Mouse (Mus musculus): ENCODE measurements at regions not wholly inside any gene's neighbourhood (a gene's known extent, or its start where the extent isn't known, plus 50 kb on each side); places are given as distances from the start of the nearest gene placed in this dataset.

- TF ChIP-seq HCFC1 (IDR thresholded peaks at IDR 0.05; ENCODE audit: borderline replicate concordance, insufficient read depth, low read length) = no peak
- TF ChIP-seq MAFK (IDR thresholded peaks at IDR 0.05; ENCODE audit: insufficient read depth, low read depth, low read length) = no peak
- no peak for TF ChIP-seq CHD2 (IDR thresholded peaks at IDR 0.05; ENCODE audit: low read depth, low read length)
- TF ChIP-seq ZNF384 (IDR thresholded peaks at IDR 0.05; ENCODE audit: low read depth, low read length) = no peak
- TF ChIP-seq ZC3H11A (IDR thresholded peaks at IDR 0.05; ENCODE audit: borderline replicate concordance, low read depth, low read length) = no peak
- in situ Hi-C loops (cut with MboI; ENCODE audit: low sequenced_read_pairs in 2 of 2, unreplicated experiment in 2 of 2) = no loop called here
- H3K36me3 ChIP-seq (ENCODE audit: control insufficient read depth, insufficient read depth, low read length, poor library complexity, severe bottlenecking) = no peaks in the 10 kb centered on the region
- no peak for DNase-seq (ENCODE audit: low read depth, low spot score)
- H3K27ac ChIP-seq (ENCODE audit: insufficient read depth, low read depth, low read length, poor library complexity, severe bottlenecking) = no peak overlapping the region
- no peaks in the 10 kb centered on the region for H3K9me3 ChIP-seq (ENCODE audit: control insufficient read depth, insufficient read depth, low read depth, low read length)
- no peak overlapping the region for H3K9ac ChIP-seq (ENCODE audit: insufficient read depth, low read depth, low read length, poor library complexity, severe bottlenecking)
- H3K4me3 ChIP-seq (ENCODE audit: insufficient read depth in 1 of 2, low read depth in 1 of 2, low read length in 2 of 2, poor library complexity in 1 of 2, severe bottlenecking in 1 of 2) = peak overlapping the region in 1 of 2 experiments; percentile 12; a peak in 1 of 4 replicates
- H3K4me1 ChIP-seq (ENCODE audit: control insufficient read depth in 2 of 2, insufficient read depth in 2 of 2, low read length in 2 of 2, poor library complexity in 1 of 2) = peaks cover 6 to 12% of the 10 kb centered on the region in 2 experiments
These were observed 64.2 kb upstream of the Laptm4a start for GRCm38 (mm10) chr12:8857308-8857707.

- Histone ChIP-seq H3K9me3 (ENCODE audit: control insufficient read depth, insufficient read depth, low read depth, low read length) (no peaks in the 10 kb centered on the region), H3K36me3 (ENCODE audit: control insufficient read depth, insufficient read depth, low read length, poor library complexity, severe bottlenecking) (no peaks in the 10 kb centered on the region), H3K4me1 (ENCODE audit: control insufficient read depth in 2 of 2, insufficient read depth in 2 of 2, low read length in 2 of 2, poor library complexity in 1 of 2) (peaks cover 6 to 12% of the 10 kb centered on the region in 2 experiments), H3K27ac (ENCODE audit: insufficient read depth, low read depth, low read length, poor library complexity, severe bottlenecking) (no peak overlapping the region), H3K4me3 (ENCODE audit: insufficient read depth in 1 of 2, low read depth in 1 of 2, low read length in 2 of 2, poor library complexity in 1 of 2, severe bottlenecking in 1 of 2) (no peak overlapping the region), H3K9ac (ENCODE audit: insufficient read depth, low read depth, low read length, poor library complexity, severe bottlenecking) (no peak overlapping the region)
- no peak for DNase-seq (ENCODE audit: low read depth, low spot score)
- in situ Hi-C loops (cut with MboI; ENCODE audit: low sequenced_read_pairs in 2 of 2, unreplicated experiment in 2 of 2) = no loop called here
- TF ChIP-seq ZC3H11A (IDR thresholded peaks at IDR 0.05; ENCODE audit: borderline replicate concordance, low read depth, low read length) (no peak), MAFK (IDR thresholded peaks at IDR 0.05; ENCODE audit: insufficient read depth, low read depth, low read length) (no peak), HCFC1 (IDR thresholded peaks at IDR 0.05; ENCODE audit: borderline replicate concordance, insufficient read depth, low read length) (no peak), CHD2 (IDR thresholded peaks at IDR 0.05; ENCODE audit: low read depth, low read length) (no peak), ZNF384 (IDR thresholded peaks at IDR 0.05; ENCODE audit: low read depth, low read length) (no peak)
These were observed 62.7 kb upstream of the Laptm4a start for GRCm38 (mm10) chr12:8858748-8859147.

- no peak overlapping the region for H3K4me3 ChIP-seq (ENCODE audit: insufficient read depth in 1 of 2, low read depth in 1 of 2, low read length in 2 of 2, poor library complexity in 1 of 2, severe bottlenecking in 1 of 2)
- H3K9me3 ChIP-seq (ENCODE audit: control insufficient read depth, insufficient read depth, low read depth, low read length) = no peaks in the 10 kb centered on the region
- TF ChIP-seq HCFC1 (IDR thresholded peaks at IDR 0.05; ENCODE audit: borderline replicate concordance, insufficient read depth, low read length) (no peak), CHD2 (IDR thresholded peaks at IDR 0.05; ENCODE audit: low read depth, low read length) (no peak), MAFK (IDR thresholded peaks at IDR 0.05; ENCODE audit: insufficient read depth, low read depth, low read length) (no peak), ZNF384 (IDR thresholded peaks at IDR 0.05; ENCODE audit: low read depth, low read length) (no peak), ZC3H11A (IDR thresholded peaks at IDR 0.05; ENCODE audit: borderline replicate concordance, low read depth, low read length) (no peak)
- no peak overlapping the region for H3K9ac ChIP-seq (ENCODE audit: insufficient read depth, low read depth, low read length, poor library complexity, severe bottlenecking)
- H3K4me1 ChIP-seq (ENCODE audit: control insufficient read depth in 2 of 2, insufficient read depth in 2 of 2, low read length in 2 of 2, poor library complexity in 1 of 2) = peaks cover 6 to 12% of the 10 kb centered on the region in 2 experiments
- no peak for DNase-seq (ENCODE audit: low read depth, low spot score)
- no peaks in the 10 kb centered on the region for H3K36me3 ChIP-seq (ENCODE audit: control insufficient read depth, insufficient read depth, low read length, poor library complexity, severe bottlenecking)
- no peak overlapping the region for H3K27ac ChIP-seq (ENCODE audit: insufficient read depth, low read depth, low read length, poor library complexity, severe bottlenecking)
- in situ Hi-C loops (cut with MboI; ENCODE audit: low sequenced_read_pairs in 2 of 2, unreplicated experiment in 2 of 2) = no loop called here
These were observed 61.9 kb upstream of the Laptm4a start for GRCm38 (mm10) chr12:8859588-8859987.

GRCm38 (mm10) chr12:8864830-8865229, 56.6 kb upstream of the Laptm4a start:
- H3K4me1 ChIP-seq (ENCODE audit: control insufficient read depth in 2 of 2, insufficient read depth in 2 of 2, low read length in 2 of 2, poor library complexity in 1 of 2) = peaks cover 5 to 22% of the 10 kb centered on the region in 2 experiments
- H3K36me3 ChIP-seq (ENCODE audit: control insufficient read depth, insufficient read depth, low read length, poor library complexity, severe bottlenecking) = no peaks in the 10 kb centered on the region
- in situ Hi-C loops (cut with MboI; ENCODE audit: low sequenced_read_pairs in 2 of 2, unreplicated experiment in 2 of 2) = no loop called here
- DNase-seq (ENCODE audit: low read depth, low spot score) = no peak
- H3K9me3 ChIP-seq (ENCODE audit: control insufficient read depth, insufficient read depth, low read depth, low read length) = no peaks in the 10 kb centered on the region
- TF ChIP-seq ZC3H11A (IDR thresholded peaks at IDR 0.05; ENCODE audit: borderline replicate concordance, low read depth, low read length) (no peak), CHD2 (IDR thresholded peaks at IDR 0.05; ENCODE audit: low read depth, low read length) (no peak), MAFK (IDR thresholded peaks at IDR 0.05; ENCODE audit: insufficient read depth, low read depth, low read length) (no peak), HCFC1 (IDR thresholded peaks at IDR 0.05; ENCODE audit: borderline replicate concordance, insufficient read depth, low read length) (no peak), ZNF384 (IDR thresholded peaks at IDR 0.05; ENCODE audit: low read depth, low read length) (no peak)
- H3K4me3 ChIP-seq (ENCODE audit: insufficient read depth in 1 of 2, low read depth in 1 of 2, low read length in 2 of 2, poor library complexity in 1 of 2, severe bottlenecking in 1 of 2) = no peak overlapping the region
- H3K9ac ChIP-seq (ENCODE audit: insufficient read depth, low read depth, low read length, poor library complexity, severe bottlenecking) = no peak overlapping the region
- H3K27ac ChIP-seq (ENCODE audit: insufficient read depth, low read depth, low read length, poor library complexity, severe bottlenecking) = no peak overlapping the region

GRCm38 (mm10) chr12:8865250-8865649, 56.2 kb upstream of the Laptm4a start:
- in situ Hi-C loops (cut with MboI; ENCODE audit: low sequenced_read_pairs in 2 of 2, unreplicated experiment in 2 of 2) = no loop called here
- no peaks in the 10 kb centered on the region for H3K36me3 ChIP-seq (ENCODE audit: control insufficient read depth, insufficient read depth, low read length, poor library complexity, severe bottlenecking)
- H3K4me3 ChIP-seq (ENCODE audit: insufficient read depth in 1 of 2, low read depth in 1 of 2, low read length in 2 of 2, poor library complexity in 1 of 2, severe bottlenecking in 1 of 2) = no peak overlapping the region
- H3K4me1 ChIP-seq (ENCODE audit: control insufficient read depth in 2 of 2, insufficient read depth in 2 of 2, low read length in 2 of 2, poor library complexity in 1 of 2) = peaks cover 4 to 25% of the 10 kb centered on the region in 2 experiments
- H3K9ac ChIP-seq (ENCODE audit: insufficient read depth, low read depth, low read length, poor library complexity, severe bottlenecking) = no peak overlapping the region
- H3K27ac ChIP-seq (ENCODE audit: insufficient read depth, low read depth, low read length, poor library complexity, severe bottlenecking) = no peak overlapping the region
- TF ChIP-seq MAFK (IDR thresholded peaks at IDR 0.05; ENCODE audit: insufficient read depth, low read depth, low read length) (no peak), ZC3H11A (IDR thresholded peaks at IDR 0.05; ENCODE audit: borderline replicate concordance, low read depth, low read length) (no peak), HCFC1 (IDR thresholded peaks at IDR 0.05; ENCODE audit: borderline replicate concordance, insufficient read depth, low read length) (no peak), ZNF384 (IDR thresholded peaks at IDR 0.05; ENCODE audit: low read depth, low read length) (no peak), CHD2 (IDR thresholded peaks at IDR 0.05; ENCODE audit: low read depth, low read length) (no peak)
- H3K9me3 ChIP-seq (ENCODE audit: control insufficient read depth, insufficient read depth, low read depth, low read length) = no peaks in the 10 kb centered on the region
- DNase-seq (ENCODE audit: low read depth, low spot score) = no peak
